7 mouse cellular contexts compared by ENCODE assay signal in the genomic region with DNA sequence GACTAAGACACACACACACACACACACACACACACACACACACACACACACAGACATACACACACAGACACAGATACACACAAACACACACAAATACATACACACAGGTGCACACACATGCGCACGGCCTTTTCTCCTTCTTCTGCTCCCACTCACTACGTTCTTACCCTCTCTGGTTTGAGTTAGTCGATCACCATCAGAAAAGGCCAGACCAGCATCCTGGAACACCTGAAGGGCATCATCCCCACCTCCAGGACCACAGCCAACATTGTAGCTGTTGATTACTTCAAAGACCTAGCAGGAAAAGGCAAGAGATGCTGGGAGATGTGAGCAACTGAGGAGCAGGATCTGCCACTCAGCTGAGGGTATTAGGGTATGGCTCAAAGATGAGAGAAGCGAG. TPM values are rescaled to one million over a fixed set of nuclear protein-coding genes. Genes with fewer than 3 reads are reported as not detected.
DNase-seq lines count a peak whose midpoint lies in the region.
"Not testable (repeated sequence)": the region's sequence is repeated elsewhere in the genome, so short reads cannot be mapped to it uniquely, and the experiment has no call there.
"Had no signal": no experiment of that assay in that cellular context is flagged by ENCODE, and none has a peak within 500 bp of the region (broad histone marks: within the 10 kb centered on the region; RNA-seq: fewer than 3 reads in every experiment).

No protein-coding gene starts in this region.

- H3K27me3 ChIP-seq in heart, embryonic 10.5 days (ENCODE audit: insufficient read depth, poor library complexity, severe bottlenecking), result peaks cover 29% of the 10 kb centered on the region
- peaks cover 12% of the 10 kb centered on the region; the same call in 1 of the 2 replicates for H3K27me3 ChIP-seq in limb, embryonic 10.5 days (ENCODE audit: low read depth, poor library complexity, severe bottlenecking)

- H3K9me3 ChIP-seq in heart, embryonic 10.5 days; limb, embryonic 10.5 days (replicated peaks): not testable (repeated sequence)

- not testable (repeated sequence) for H3K27ac ChIP-seq in heart, embryonic 10.5 days; limb, embryonic 10.5 days

- WGBS in heart, embryonic 10.5 days, result 71% methylated on average over 5 of the region's 5 CpGs
- WGBS in limb, embryonic 10.5 days, result 88% methylated on average over 5 of the region's 5 CpGs

- H3K4me1 ChIP-seq in heart, embryonic 10.5 days; limb, embryonic 10.5 days: not testable (repeated sequence)

- not testable (repeated sequence) for H3K36me3 ChIP-seq in heart, embryonic 10.5 days; limb, embryonic 10.5 days

- not testable (repeated sequence) for H3K4me3 ChIP-seq in heart, embryonic 10.5 days; limb, embryonic 10.5 days

- peak; percentile 83 for DNase-seq in heart, adult 11 months
- peak; percentile 57 for DNase-seq in heart, embryonic 10.5 days (ENCODE audit: low spot score)
- DNase-seq in limb, embryonic 10.5 days (ENCODE audit: low spot score), result peak; percentile 14

RNA-seq across cellular contexts. Expression of a gene that starts 6.2 kb away (rescaled TPM):
- not detected in 2 replicates for polyA plus RNA-seq in heart, embryonic 10.5 days (2016; fragmentation: Nextera tagmentation; extraction: Ambion mirVana)
- polyA plus RNA-seq in limb, embryonic 10.5 days (2016; fragmentation: Nextera tagmentation; extraction: Ambion mirVana), result not detected in 2 replicates
- polyA plus RNA-seq: activated CD4-positive, CD25-positive, alpha-beta regulatory T cell, adult 4 months; C2C12; CD4-positive, CD25-positive, alpha-beta regulatory T cell, adult 4 months; G1E had no signal

Comparison
In these comparisons a context has a peak if more than half of its experiments do, and no peak if none do; other contexts are left out.
1. DNase-seq: peak in every context shown above with its lines; median percentile 83 in heart, adult 11 months; 57 in heart, embryonic 10.5 days; 14 in limb, embryonic 10.5 days.